Mouse (Mus musculus): Measurements from ENCODE around the gene Myof.

GRCm38 (mm10) chr19:37963421-37963820, 80.0 kb downstream of the Myof start:
- TF ChIP-seq ZNF384 (IDR thresholded peaks at IDR 0.05; ENCODE audit: low read depth, low read length) (no peak), ZC3H11A (IDR thresholded peaks at IDR 0.05; ENCODE audit: borderline replicate concordance, low read depth, low read length) (no peak), MAFK (IDR thresholded peaks at IDR 0.05; ENCODE audit: insufficient read depth, low read depth, low read length) (no peak), HCFC1 (IDR thresholded peaks at IDR 0.05; ENCODE audit: borderline replicate concordance, insufficient read depth, low read length) (no peak)
